12 mouse cellular contexts compared by ENCODE assay signal in the genomic region with DNA sequence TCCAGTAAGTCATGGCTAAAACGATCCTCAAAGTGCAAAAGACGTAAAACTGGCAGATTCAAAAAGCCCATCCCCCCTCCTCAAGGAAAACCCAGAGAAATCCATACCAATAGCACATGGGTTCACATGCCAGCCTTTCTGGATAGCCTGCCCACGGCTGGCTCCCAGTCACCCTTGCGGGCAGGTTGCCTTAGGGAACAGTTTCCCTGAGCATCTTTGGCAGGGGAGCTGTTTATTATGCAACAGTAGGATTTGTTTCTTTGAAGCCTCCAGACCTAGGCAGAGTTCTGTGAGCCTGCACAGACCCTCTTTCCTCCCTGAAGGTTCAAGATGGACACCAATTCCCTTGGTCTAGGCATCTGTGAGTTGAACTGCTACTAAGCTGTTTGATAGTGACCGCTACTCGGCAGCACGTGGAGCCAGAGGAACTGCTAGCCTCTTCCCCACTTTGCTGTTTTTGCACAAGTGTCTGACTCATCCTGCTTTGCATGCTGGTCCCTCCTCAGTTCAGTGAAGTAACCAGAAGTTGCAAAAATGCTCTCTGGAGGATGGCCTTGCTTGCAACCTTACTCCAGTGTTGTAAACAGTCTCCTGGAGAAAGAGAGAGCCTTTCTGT. TPM values are rescaled to one million over a fixed set of nuclear protein-coding genes. Genes with fewer than 3 reads are reported as not detected.
DNase-seq lines count a peak whose midpoint lies in the region; ATAC-seq and TF ChIP-seq lines count a peak whose summit lies in the region.
"Had no signal": no experiment of that assay in that cellular context is flagged by ENCODE, and none has a peak within 500 bp of the region (broad histone marks: within the 10 kb centered on the region; RNA-seq: fewer than 3 reads in every experiment).

No protein-coding gene starts in this region.

- no peak for ATAC-seq in heart, embryonic 11.5 days (replicated peaks; ENCODE audit: insufficient number of reproducible peaks, low FRiP score, low TSS enrichment)
- ATAC-seq in inflammation-experienced regulatory T-cells, adult 6 months: no peak
- ATAC-seq: forebrain, embryonic 15.5 days; midbrain, embryonic 15.5 days had no signal

- H3K9me3 ChIP-seq in heart, embryonic 11.5 days (replicated peaks; ENCODE audit: control insufficient read depth, low read length): no peaks in the 10 kb centered on the region
- H3K9me3 ChIP-seq: forebrain, embryonic 15.5 days; hindbrain, embryonic 13.5 days; midbrain, embryonic 15.5 days had no signal

- no peak overlapping the region for H3K27ac ChIP-seq in heart, embryonic 11.5 days (ENCODE audit: low read depth, low read length)
- peak overlapping the region; percentile 90 for H3K27ac ChIP-seq in bone marrow macrophage, adult 2 months (ENCODE audit: insufficient read depth, low read depth, low read length)
- H3K27ac ChIP-seq: forebrain, embryonic 15.5 days; hindbrain, embryonic 13.5 days; midbrain, embryonic 15.5 days had no signal

- no peak for TF ChIP-seq CTCF in bone marrow macrophage, adult 2 months (IDR thresholded peaks at IDR 0.05; ENCODE audit: low read depth, low read length)

- no peak overlapping the region for H3K9ac ChIP-seq in heart, embryonic 11.5 days (ENCODE audit: low read depth, low read length)
- H3K9ac ChIP-seq: forebrain, embryonic 15.5 days; hindbrain, embryonic 13.5 days; midbrain, embryonic 15.5 days had no signal

- H3K27me3 ChIP-seq in heart, embryonic 11.5 days (ENCODE audit: control insufficient read depth, insufficient read depth, low read length): no peaks in the 10 kb centered on the region
- H3K27me3 ChIP-seq in splenic B cell, adult 2 months (ENCODE audit: control insufficient read depth, insufficient read depth, low read length, poor library complexity, severe bottlenecking): no peaks in the 10 kb centered on the region
- H3K27me3 ChIP-seq: forebrain, embryonic 15.5 days; hindbrain, embryonic 13.5 days; midbrain, embryonic 15.5 days had no signal

- peak; percentile 61 for DNase-seq in heart, adult 8-10 months (ENCODE audit: low spot score)
- peak; percentile 56 to 58 for DNase-seq in right cerebral cortex, adult 2 months (ENCODE audit: low spot score in 2 of 2)
- no peak for DNase-seq in right cerebral cortex, postnatal 14 days
- DNase-seq in splenic B cell, adult 2 months (ENCODE audit: low read depth, low spot score): peak; percentile 40
- DNase-seq in cerebellum, adult 8-10 months: no peak
- DNase-seq: cerebellum, adult 18-20 months had no signal

- no peak for TF ChIP-seq POLR2A in bone marrow macrophage, adult 2 months (IDR thresholded peaks at IDR 0.05; ENCODE audit: borderline replicate concordance, low read depth, low read length)

- no peak overlapping the region for H3K4me2 ChIP-seq in heart, embryonic 11.5 days
- H3K4me2 ChIP-seq: forebrain, embryonic 15.5 days; hindbrain, embryonic 13.5 days; midbrain, embryonic 15.5 days had no signal

- H3K4me3 ChIP-seq in heart, embryonic 11.5 days (ENCODE audit: low read depth, low read length): no peak overlapping the region
- H3K4me3 ChIP-seq in bone marrow macrophage, adult 2 months (ENCODE audit: insufficient read depth, low read length): no peak overlapping the region
- H3K4me3 ChIP-seq: forebrain, embryonic 15.5 days; hindbrain, embryonic 13.5 days; midbrain, embryonic 15.5 days had no signal

- WGBS in heart, embryonic 11.5 days (ENCODE audit: insufficient replicate concordance): 72% methylated on average over 7 of the region's 7 CpGs

- H3K36me3 ChIP-seq in heart, embryonic 11.5 days (ENCODE audit: control insufficient read depth, insufficient read depth, low read length): peaks cover 9% of the 10 kb centered on the region
- H3K36me3 ChIP-seq in splenic B cell, adult 2 months (ENCODE audit: control insufficient read depth, insufficient read depth, low read length, poor library complexity, severe bottlenecking): no peaks in the 10 kb centered on the region
- H3K36me3 ChIP-seq: midbrain, embryonic 15.5 days had no signal

- peaks cover 29% of the 10 kb centered on the region for H3K4me1 ChIP-seq in heart, embryonic 11.5 days (ENCODE audit: control insufficient read depth, insufficient read depth, low read length)
- H3K4me1 ChIP-seq in bone marrow macrophage, adult 2 months (ENCODE audit: control insufficient read depth, insufficient read depth, low read length): peaks cover 80% of the 10 kb centered on the region
- H3K4me1 ChIP-seq: forebrain, embryonic 15.5 days had no signal

RNA-seq across cellular contexts. Expression of gene Tmem120a, which starts 33.5 kb away (rescaled TPM):
- 10 to 100 TPM; 14.9 to 19.0 (median 16.7) TPM for total RNA-seq in heart, adult 8-10 months (2022)
- 31.3 and 34.7 TPM in 2 replicates for polyA plus RNA-seq in heart, embryonic 11.5 days (2014; fragmentation: Nextera tagmentation; extraction: Ambion mirVana)
- polyA plus RNA-seq in bone marrow macrophage, adult 2 months (2012; ENCODE audit: insufficient read depth, insufficient read length, missing spikeins): 37.1 and 41.5 TPM in 2 replicates
- 10 to 100 TPM; 31.4 to 58.5 (median 39.4) TPM for polyA plus RNA-seq in inflammation-experienced regulatory T-cells, adult 6 months (2017; shearing (Covaris generic))

RNA-seq across cellular contexts. Expression of gene Por, which starts 40.9 kb away (rescaled TPM):
- 10 to 100 TPM; 71.5 to 84.8 (median 75.1) TPM for total RNA-seq in heart, adult 8-10 months (2022)
- polyA plus RNA-seq in heart, embryonic 11.5 days (2014; fragmentation: Nextera tagmentation; extraction: Ambion mirVana): 32.4 and 37.4 TPM in 2 replicates
- polyA plus RNA-seq in bone marrow macrophage, adult 2 months (2012; ENCODE audit: insufficient read depth, insufficient read length, missing spikeins): 69.1 and 83.9 TPM in 2 replicates
- 10 to 100 TPM; 21.7 to 30.1 (median 25.1) TPM for polyA plus RNA-seq in inflammation-experienced regulatory T-cells, adult 6 months (2017; shearing (Covaris generic))

Comparison
In these comparisons a context has a peak if more than half of its experiments do, and no peak if none do; other contexts are left out.
1. DNase-seq: peak in heart, adult 8-10 months (single experiment), right cerebral cortex, adult 2 months (2 of 2) and splenic B cell, adult 2 months (single experiment); none in right cerebral cortex, postnatal 14 days (single experiment) and cerebellum, adult 8-10 months (single experiment).